Mouse (Mus musculus) kidney, embryonic 16.5 days (tissue): ENCODE measurements around the gene Ccdc107. TPM values are rescaled to one million over a fixed set of nuclear protein-coding genes. Genes with fewer than 3 reads are reported as not detected.

ENCODE experiments used
- ATAC-seq: fragments of 200-750 bp; cut with Nextera tagmentation; 2 replicates; pipeline ENCODE4 v1.8.0; 2017; ENCODE audit warnings: moderate TSS enrichment; ENCODE audit not compliant: low FRiP score, low TSS enrichment
- H3K27ac ChIP-seq: fragments of 300-500 bp; sonication (generic); 2 replicates; pipeline ENCODE4 v1.5.1; 2014; ENCODE audit warnings: low read length
- H3K27me3 ChIP-seq: fragments of 300-500 bp; sonication (generic); 2 replicates; pipeline ENCODE4 v1.6.1; 2014; ENCODE audit warnings: low read length, control low read depth, mixed read lengths; ENCODE audit not compliant: insufficient read depth
- H3K36me3 ChIP-seq: fragments of 300-500 bp; sonication (generic); 2 replicates; pipeline ENCODE4 v1.6.1; 2014; ENCODE audit warnings: low read length, control low read depth, mixed read lengths; ENCODE audit not compliant: insufficient read depth
- H3K4me1 ChIP-seq: fragments of 300-500 bp; sonication (generic); 2 replicates; pipeline ENCODE4 v1.6.1; 2014; ENCODE audit warnings: low read length, control low read depth, mixed read lengths; ENCODE audit not compliant: insufficient read depth
- H3K4me2 ChIP-seq: fragments of 300-500 bp; sonication (generic); replicated peaks from 2 replicates; pipeline ENCODE4 v1.6.1; 2014; ENCODE audit warnings: low read depth, low read length
- H3K4me3 ChIP-seq: fragments of 300-500 bp; sonication (generic); 2 replicates; pipeline ENCODE4 v1.5.1; 2014; ENCODE audit warnings: mild to moderate bottlenecking, low read length
- H3K9ac ChIP-seq: fragments of 300-500 bp; sonication (generic); replicated peaks from 2 replicates; pipeline ENCODE4 v1.6.1; 2014; ENCODE audit warnings: low read length
- H3K9me3 ChIP-seq: fragments of 300-500 bp; sonication (generic); 2 replicates; pipeline ENCODE4 v1.6.1; 2016; ENCODE audit warnings: low read length, control low read depth
- WGBS: fragments of 180-500 bp; shearing (Covaris S2); extraction: QIAGEN DNeasy Blood & Tissue Kit; methylation state at CpG from one replicate; pipeline ENCODE4 v1.1.7; 2014; 5-methylcytosine and 5-hydroxymethylcytosine counted together
- polyA plus RNA-seq: library from polyadenylated mRNA; unstranded; fragments of >200 nt; fragmentation: Nextera tagmentation; extraction: Ambion mirVana; gene quantifications from 2 replicates; pipeline ENCODE4 v1.2.1, GENCODE M21; 2015

The Ccdc107 gene
- polyA plus RNA-seq, 1 experiment from 2014 or later = 89.4 TPM

- peak overlapping the region; percentile 81 for H3K4me2 ChIP-seq
- no peaks in the 10 kb centered on the region for H3K9me3 ChIP-seq
- no peak for ATAC-seq
- H3K36me3 ChIP-seq = peaks cover 5% of the 10 kb centered on the region; the same call in 1 of the 2 replicates
- H3K9ac ChIP-seq = peak overlapping the region; percentile 37; the same call in 1 of the 2 replicates
- H3K4me3 ChIP-seq = peak overlapping the region; percentile 37
- peaks cover 55% of the 10 kb centered on the region for H3K4me1 ChIP-seq
- WGBS = 6% methylated on average over 6 of the region's 6 CpGs
- H3K27me3 ChIP-seq = peaks cover 18% of the 10 kb centered on the region
- no peak overlapping the region; the same call in 1 of the 2 replicates for H3K27ac ChIP-seq
Observed at GRCm38 (mm10) chr4:43519956-43520355, 27.3 kb downstream of the Ccdc107 start.

- peaks cover 21% of the 10 kb centered on the region for H3K36me3 ChIP-seq
- H3K4me3 ChIP-seq = no peak overlapping the region
- H3K9me3 ChIP-seq = no peaks in the 10 kb centered on the region
- 62% methylated on average over 5 of the region's 5 CpGs for WGBS
- peaks cover 15% of the 10 kb centered on the region for H3K27me3 ChIP-seq
- H3K27ac ChIP-seq = no peak overlapping the region
- H3K9ac ChIP-seq = no peak overlapping the region
- no peak overlapping the region for H3K4me2 ChIP-seq
- H3K4me1 ChIP-seq = peaks cover 24% of the 10 kb centered on the region
- ATAC-seq = no peak
Observed at GRCm38 (mm10) chr4:43527880-43528279, 35.2 kb downstream of the Ccdc107 start.

DNA sequence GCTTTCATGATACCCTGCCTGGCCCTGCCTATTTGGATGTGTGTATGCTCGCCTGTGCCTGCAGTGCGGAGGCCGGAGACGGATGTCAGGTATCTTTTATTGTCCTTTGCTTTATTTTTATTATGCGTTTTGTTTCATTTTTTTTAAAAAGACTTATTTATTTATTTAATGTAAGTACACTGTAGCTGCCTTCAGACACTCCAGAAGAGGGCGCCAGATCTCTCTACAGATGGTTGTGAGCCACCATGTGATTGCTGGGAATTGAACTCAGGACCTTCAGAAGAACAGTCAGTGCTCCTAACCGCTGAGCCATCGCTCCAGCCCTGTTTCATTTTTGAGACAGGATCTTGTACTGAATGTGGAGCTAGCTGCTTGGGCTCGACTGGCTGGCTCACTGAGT lies 35.8 kb downstream of the Ccdc107 start:
- no peak overlapping the region for H3K9ac ChIP-seq
- H3K27me3 ChIP-seq = peaks cover 9% of the 10 kb centered on the region
- H3K36me3 ChIP-seq = peaks cover 27% of the 10 kb centered on the region
- no peak overlapping the region for H3K27ac ChIP-seq
- 82% methylated on average over 9 of the region's 9 CpGs for WGBS
- no peak for ATAC-seq
- no peak overlapping the region for H3K4me3 ChIP-seq
- H3K4me2 ChIP-seq = no peak overlapping the region
- peaks cover 19% of the 10 kb centered on the region for H3K4me1 ChIP-seq
- H3K9me3 ChIP-seq = no peaks in the 10 kb centered on the region

DNA sequence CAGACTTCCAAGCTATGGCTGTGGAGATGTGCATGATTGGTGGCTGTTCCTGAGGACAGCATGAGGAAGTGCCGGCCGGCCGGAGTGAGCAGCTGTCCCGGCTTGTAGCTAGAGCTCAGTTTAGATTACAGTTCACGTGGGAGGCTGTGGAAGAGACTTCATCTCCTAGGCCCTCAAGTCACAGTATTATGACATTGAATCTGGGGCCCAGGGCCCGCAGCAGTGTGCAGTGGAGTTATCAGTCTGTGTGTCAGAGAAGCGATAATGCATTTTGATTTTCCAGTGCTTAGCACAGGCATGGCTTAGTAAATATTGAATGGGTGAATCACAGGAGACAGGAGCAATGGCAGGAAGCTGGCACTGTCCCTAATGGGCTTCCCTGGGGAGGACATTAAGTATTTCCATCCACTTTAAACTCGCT lies 37.4 kb downstream of the Ccdc107 start:
- H3K9me3 ChIP-seq = no peaks in the 10 kb centered on the region
- peaks cover 42% of the 10 kb centered on the region for H3K36me3 ChIP-seq
- WGBS = 35% methylated on average over 8 of the region's 8 CpGs
- H3K27me3 ChIP-seq = 0 out of 2 replicates have a peak, but pooled peaks cover 3% of the 10 kb centered on the region
- H3K27ac ChIP-seq = no peak overlapping the region
- no peak overlapping the region for H3K4me2 ChIP-seq
- H3K4me1 ChIP-seq = 0 out of 2 replicates have a peak, but pooled peaks cover 7% of the 10 kb centered on the region
- H3K4me3 ChIP-seq = no peak overlapping the region
- no peak overlapping the region for H3K9ac ChIP-seq
- ATAC-seq = no peak

DNA sequence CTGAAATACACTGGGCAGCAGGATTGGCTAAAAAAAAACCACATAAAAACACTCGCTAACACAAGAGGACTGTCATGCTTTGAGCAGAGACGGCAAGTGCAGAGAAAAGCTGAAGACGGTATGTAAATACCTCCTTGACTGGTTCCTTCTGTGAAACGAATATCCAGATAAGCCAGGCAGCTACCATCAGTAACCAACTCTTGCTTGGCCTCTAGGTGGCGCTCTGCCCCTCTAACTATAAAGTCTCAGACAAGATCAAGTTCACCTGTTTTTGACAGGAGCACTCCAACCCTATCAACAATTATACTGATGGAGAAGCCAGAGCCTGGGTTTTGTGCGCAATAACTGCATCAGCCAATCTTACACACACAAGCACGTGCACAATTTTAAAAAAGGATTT lies 37.9 kb downstream of the Ccdc107 start:
- Histone ChIP-seq H3K27ac (no peak overlapping the region), H3K27me3 (no peaks in the 10 kb centered on the region), H3K4me2 (no peak overlapping the region), H3K4me1 (0 out of 2 replicates have a peak, but pooled peaks cover 7% of the 10 kb centered on the region), H3K4me3 (no peak overlapping the region), H3K9me3 (no peaks in the 10 kb centered on the region), H3K36me3 (peaks cover 47% of the 10 kb centered on the region), H3K9ac (no peak overlapping the region)
- no peak for ATAC-seq
- WGBS = 20% methylated on average over 7 of the region's 7 CpGs

DNA sequence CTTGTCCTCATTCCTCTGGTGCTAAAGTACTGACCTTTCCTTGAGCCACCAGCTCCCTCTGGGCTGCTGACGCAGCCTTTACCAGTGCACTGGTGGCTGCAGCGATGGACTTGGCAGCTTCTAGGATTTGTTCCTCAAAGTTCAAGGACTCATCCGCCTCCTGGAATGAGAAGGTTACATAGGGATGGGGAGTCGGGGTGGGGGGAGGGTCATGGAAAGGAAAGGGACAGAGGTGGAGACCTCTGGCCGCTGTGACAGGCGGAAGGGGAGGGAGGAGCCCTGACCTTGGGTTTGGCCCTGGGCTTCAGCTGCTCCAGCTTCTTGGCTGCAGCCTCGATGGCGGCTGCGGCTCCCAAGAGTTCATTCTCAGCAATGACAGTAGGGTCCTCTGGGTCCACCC lies 40.6 kb downstream of the Ccdc107 start:
- Histone ChIP-seq H3K4me2 (no peak overlapping the region), H3K9me3 (no peaks in the 10 kb centered on the region), H3K4me3 (no peak overlapping the region), H3K36me3 (peaks cover 73% of the 10 kb centered on the region), H3K27me3 (no peaks in the 10 kb centered on the region), H3K27ac (no peak overlapping the region), H3K4me1 (0 out of 2 replicates have a peak, but pooled peaks cover 7% of the 10 kb centered on the region), H3K9ac (no peak overlapping the region)
- ATAC-seq = no peak
- 63% methylated on average over 9 of the region's 9 CpGs for WGBS

- H3K27ac ChIP-seq = no peak overlapping the region
- 90% methylated on average over 8 of the region's 8 CpGs for WGBS
- no peaks in the 10 kb centered on the region for H3K9me3 ChIP-seq
- no peaks in the 10 kb centered on the region for H3K27me3 ChIP-seq
- H3K9ac ChIP-seq = no peak overlapping the region
- no peak overlapping the region for H3K4me3 ChIP-seq
- peaks cover 97% of the 10 kb centered on the region for H3K36me3 ChIP-seq
- no peak for ATAC-seq
- H3K4me2 ChIP-seq = no peak overlapping the region
- no peaks in the 10 kb centered on the region for H3K4me1 ChIP-seq
Observed at GRCm38 (mm10) chr4:43535628-43536027, 42.9 kb downstream of the Ccdc107 start.

DNA sequence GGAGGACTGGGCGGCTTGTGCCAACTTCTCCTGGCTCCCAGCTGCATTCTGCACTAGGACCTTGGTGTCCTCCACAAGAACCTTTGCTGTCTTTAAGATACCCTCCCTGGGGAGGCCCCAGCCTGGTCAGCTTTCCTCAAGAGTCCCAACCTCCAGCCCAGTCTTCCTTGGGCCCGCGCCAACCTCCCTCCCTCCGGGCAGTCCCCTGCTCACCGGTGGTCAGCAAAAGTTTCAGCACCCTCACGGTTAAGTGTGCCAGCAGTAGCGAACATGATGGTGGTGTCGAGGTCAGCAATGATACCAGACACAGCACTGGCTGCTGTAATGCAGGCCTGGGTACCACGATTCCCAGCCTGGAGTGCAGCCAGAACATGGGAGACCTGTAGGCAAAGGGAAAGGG lies 43.3 kb downstream of the Ccdc107 start:
- Histone ChIP-seq H3K4me1 (no peaks in the 10 kb centered on the region), H3K9ac (no peak overlapping the region), H3K27ac (no peak overlapping the region), H3K36me3 (peaks cover 95% of the 10 kb centered on the region), H3K4me2 (no peak overlapping the region), H3K9me3 (no peaks in the 10 kb centered on the region), H3K27me3 (no peaks in the 10 kb centered on the region), H3K4me3 (no peak overlapping the region)
- 94% methylated on average over 9 of the region's 9 CpGs for WGBS
- no peak for ATAC-seq

DNA sequence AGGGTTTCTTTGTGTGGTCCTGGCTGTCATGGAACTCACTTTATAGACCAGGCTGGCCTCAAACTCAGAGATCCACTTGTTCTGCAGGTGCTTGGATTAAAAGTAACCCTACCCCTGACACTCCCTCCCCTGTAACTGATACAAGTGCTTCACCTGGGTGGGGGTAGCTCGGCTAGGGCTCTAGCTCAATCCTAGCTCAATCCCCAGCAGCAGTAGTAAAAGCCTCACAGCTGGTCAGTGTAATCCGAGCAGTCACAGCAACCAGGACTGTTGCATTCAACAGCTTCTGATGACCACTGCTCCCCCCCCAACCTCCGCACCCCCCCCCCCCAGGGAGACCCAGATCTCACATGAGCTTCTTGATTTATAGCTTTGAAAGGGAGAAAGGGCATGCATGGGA lies 49.3 kb downstream of the Ccdc107 start:
- Histone ChIP-seq H3K36me3 (peaks cover 93% of the 10 kb centered on the region), H3K9me3 (no peaks in the 10 kb centered on the region), H3K4me1 (no peaks in the 10 kb centered on the region), H3K9ac (no peak overlapping the region), H3K27ac (peak overlapping the region; percentile 0; the same call in 1 of the 2 replicates), H3K27me3 (no peaks in the 10 kb centered on the region), H3K4me2 (no peak overlapping the region), H3K4me3 (no peak overlapping the region)
- WGBS = 28% methylated on average over 3 of the region's 3 CpGs
- ATAC-seq = peak; percentile 49; the same call in 1 of the 2 replicates
